Mouse (Mus musculus) heart, postnatal 36 days (tissue): ENCODE measurements around the gene Tcerg1l. TPM values are rescaled to one million over a fixed set of nuclear protein-coding genes. Genes with fewer than 3 reads are reported as not detected.

Source experiments
- DNase-seq, 2 experiments: peaks; one replicate each; pipeline ENCODE4 v3.0.0; 2021 to 2022
- intact Hi-C: fragments of 180-260 bp; cut with DNase I; formaldehyde crosslinking; loops from one replicate; pipeline ENCODE4 v1.15.1; 2025
- total RNA-seq, 2 experiments: library from RNA; stranded (reverse); gene quantifications; 2 replicates each; pipeline ENCODE4 v1.2.3; 2021

The Tcerg1l gene
- total RNA-seq, 2 experiments from 2014 or later = not detected

- intact Hi-C loops = no loop called here
- no peak for DNase-seq
These were observed 159.8 kb downstream of the Tcerg1l start for GRCm38 (mm10) chr7:138237708-138238225.

GRCm38 (mm10) chr7:138224252-138224651, 173.3 kb downstream of the Tcerg1l start:
- intact Hi-C loops = no loop called here
- no peak for DNase-seq

GRCm38 (mm10) chr7:138222951-138223350, 174.6 kb downstream of the Tcerg1l start:
- no peak for DNase-seq
- intact Hi-C loops = no loop called here

- intact Hi-C loops = no loop called here
- DNase-seq = no peak
These were observed 179.9 kb downstream of the Tcerg1l start for GRCm38 (mm10) chr7:138217556-138218098.

GRCm38 (mm10) chr7:138215177-138215830, 182.2 kb downstream of the Tcerg1l start:
- intact Hi-C loops = no loop called here
- DNase-seq = no peak

GRCm38 (mm10) chr7:138214710-138215109, 182.8 kb downstream of the Tcerg1l start:
- DNase-seq = no peak
- intact Hi-C loops = no loop called here

- intact Hi-C loops = no loop called here
- DNase-seq = no peak
These were observed 187.8 kb downstream of the Tcerg1l start for GRCm38 (mm10) chr7:138209769-138210168.

- intact Hi-C loops = no loop called here
- DNase-seq = no peak
These were observed 192.4 kb downstream of the Tcerg1l start for GRCm38 (mm10) chr7:138205124-138205523.

- intact Hi-C loops = no loop called here
- no peak for DNase-seq
These were observed 195.2 kb downstream of the Tcerg1l start for GRCm38 (mm10) chr7:138202162-138202832.

GRCm38 (mm10) chr7:138199333-138200058, 198.0 kb downstream of the Tcerg1l start:
- intact Hi-C loops = no loop called here
- no peak for DNase-seq

GRCm38 (mm10) chr7:138196139-138196538, 201.4 kb downstream of the Tcerg1l start:
- intact Hi-C loops = no loop called here
- no peak for DNase-seq

- intact Hi-C loops = no loop called here
These were observed 213.3 kb downstream of the Tcerg1l start for GRCm38 (mm10) chr7:138184197-138184596.

GRCm38 (mm10) chr7:138182216-138182615, 215.3 kb downstream of the Tcerg1l start:
- intact Hi-C loops = no loop called here
- DNase-seq = no peak

More at GRCm38 (mm10) chr7:138184197-138184596, 213.3 kb downstream of the Tcerg1l start:
- no peak for DNase-seq

- DNase-seq = no peak
- intact Hi-C loops = no loop called here
These were observed 218.9 kb downstream of the Tcerg1l start for GRCm38 (mm10) chr7:138178617-138179016.

- DNase-seq = peak; percentile 22 to 41
- intact Hi-C loops = no loop called here
These were observed 221.5 kb downstream of the Tcerg1l start for GRCm38 (mm10) chr7:138176026-138176425.

- intact Hi-C loops = no loop called here
- DNase-seq = no peak
These were observed 227.1 kb downstream of the Tcerg1l start for GRCm38 (mm10) chr7:138170389-138170788.
